In genomic region chr8:107519860-107520259, GRCm38 (mm10) we compare ENCODE assay signal across 8 mouse cellular contexts.
DNase-seq lines count a peak whose midpoint lies in the region; ATAC-seq lines count a peak whose summit lies in the region.

No protein-coding gene starts in this region.

- WGBS in neural tube, embryonic 12.5 days: 15% methylated on average over 4 of the region's 4 CpGs

- H3K27ac ChIP-seq in brown adipose tissue, adult 24 weeks (replicated peaks; ENCODE audit: low read depth, low read length): 0 out of 2 replicates have a peak overlapping the region, but pooled peaks have one; percentile 12
- peak overlapping the region; percentile 46; the same call in 1 of the 2 replicates for H3K27ac ChIP-seq in neural tube, embryonic 12.5 days

- peaks cover 8% of the 10 kb centered on the region; the same call in 1 of the 2 replicates for H3K4me1 ChIP-seq in brown adipose tissue, adult 24 weeks (ENCODE audit: control insufficient read depth, insufficient read depth, insufficient read length, low read length)
- H3K4me1 ChIP-seq in neural tube, embryonic 12.5 days: peaks cover 4% of the 10 kb centered on the region

- H3K4me3 ChIP-seq in brown adipose tissue, adult 24 weeks (ENCODE audit: insufficient read depth, low read depth, low read length): no peak overlapping the region
- H3K4me3 ChIP-seq in neural tube, embryonic 12.5 days: no peak overlapping the region

- H3K36me3 ChIP-seq in neural tube, embryonic 12.5 days: peaks cover 19% of the 10 kb centered on the region

- H3K9ac ChIP-seq in neural tube, embryonic 12.5 days: no peak overlapping the region

- no peak overlapping the region for H3K4me2 ChIP-seq in neural tube, embryonic 12.5 days (replicated peaks)

- H3K9me3 ChIP-seq in neural tube, embryonic 12.5 days: no peaks in the 10 kb centered on the region

- peak; percentile 56; the same call in 1 of the 2 replicates for ATAC-seq in neural tube, embryonic 12.5 days (ENCODE audit: low FRiP score, low read depth)

- DNase-seq in adrenal gland, postnatal 14 days: peak; percentile 17
- no peak for DNase-seq in adrenal gland, postnatal 36 days
- peak; percentile 53 for DNase-seq in heart, adult 8-10 months (ENCODE audit: low spot score)
- DNase-seq in kidney, adult 9 months: peak; percentile 19
- DNase-seq in c-Kit-positive CD71-positive TER-119-positive erythroid progenitor cells, embryonic 14.5 days (ENCODE audit: low spot score): no peak
- DNase-seq in ovary, postnatal 14 days (ENCODE audit: low spot score): no peak

- no peaks in the 10 kb centered on the region for H3K27me3 ChIP-seq in neural tube, embryonic 12.5 days (replicated peaks)

Comparison
In these comparisons a context has a peak if more than half of its experiments do, and no peak if none do; other contexts are left out.
1. DNase-seq: peak in adrenal gland, postnatal 14 days (single experiment), heart, adult 8-10 months (single experiment) and kidney, adult 9 months (single experiment); none in adrenal gland, postnatal 36 days (0 of 2), c-Kit-positive CD71-positive TER-119-positive erythroid progenitor cells, embryonic 14.5 days (single experiment) and ovary, postnatal 14 days (single experiment).